Comparison of ENCODE assay signal across 8 mouse cellular contexts in the genomic region with DNA sequence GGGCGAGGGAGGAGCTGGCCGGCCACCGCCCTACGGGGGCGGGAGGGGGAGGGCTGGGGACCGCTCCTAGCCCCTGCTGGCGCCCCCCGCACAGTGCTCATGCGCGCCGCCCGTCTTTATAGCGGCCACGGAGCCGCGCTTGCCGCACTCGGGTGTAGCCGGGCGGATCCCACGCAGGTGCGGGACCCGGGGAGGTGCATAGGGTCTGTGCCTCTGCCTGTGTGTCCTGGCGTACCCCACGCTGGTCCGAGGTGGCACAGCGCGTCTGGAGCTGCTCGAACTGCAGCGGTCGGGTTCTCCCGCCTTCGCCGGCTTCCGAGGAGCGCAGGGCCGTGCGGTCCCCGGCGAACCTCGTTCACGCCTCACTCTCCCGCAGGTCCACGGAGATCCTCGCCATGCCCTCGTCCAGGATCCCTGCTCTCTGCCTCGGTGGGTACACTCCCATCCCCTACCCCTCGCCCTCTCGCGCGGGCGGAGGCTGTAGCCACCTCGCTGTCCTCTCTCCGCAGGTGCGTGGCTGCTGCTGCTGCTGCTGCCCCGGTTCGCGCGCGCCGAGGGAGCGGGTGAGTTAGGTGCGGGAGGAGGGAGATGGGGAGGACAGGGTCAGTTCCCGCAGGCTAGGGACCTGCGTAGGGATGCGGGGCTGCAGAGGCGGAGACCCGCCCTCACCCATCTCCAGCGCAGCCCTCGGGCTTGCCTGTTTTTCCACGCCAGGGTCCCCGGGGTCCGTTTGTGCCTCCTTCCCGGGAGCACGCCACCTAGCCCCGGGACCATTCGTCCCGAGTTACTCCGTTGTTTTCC. TPM values are rescaled to one million over a fixed set of nuclear protein-coding genes. Genes with fewer than 3 reads are reported as not detected.
DNase-seq lines count a peak whose midpoint lies in the region; ATAC-seq and TF ChIP-seq lines count a peak whose summit lies in the region.

Coch (plus strand) TSS at position 113 of the 801 bp plus-strand sequence.

- no peaks in the 10 kb centered on the region for H3K9me3 ChIP-seq in kidney, postnatal 0 days (replicated peaks; ENCODE audit: low read length)
- no peaks in the 10 kb centered on the region for H3K9me3 ChIP-seq in midbrain, embryonic 10.5 days (replicated peaks)
- H3K9me3 ChIP-seq in stomach, embryonic 15.5 days, result no peaks in the 10 kb centered on the region

- ATAC-seq in kidney, postnatal 0 days (replicated peaks; ENCODE audit: low FRiP score, low read depth), result peak; percentile 75
- ATAC-seq in stomach, embryonic 15.5 days (ENCODE audit: insufficient read depth, low FRiP score, low read depth), result peak; percentile 39; the same call in 1 of the 2 replicates

- no peak for TF ChIP-seq POLR2A in cerebellum, adult 2 months (IDR thresholded peaks at IDR 0.05; ENCODE audit: borderline replicate concordance, insufficient read depth, low read length)

- intact Hi-C loops in gastrocnemius, postnatal 14 days (cut with DNase I; ENCODE audit: low total_unique reads), result no loop called here

- peak within 1 kb of the TSS; percentile 95 for H3K4me2 ChIP-seq in kidney, postnatal 0 days (ENCODE audit: low read length)
- peak within 1 kb of the TSS; percentile 99 for H3K4me2 ChIP-seq in stomach, embryonic 15.5 days

- under 1% methylated on average over 79 of the region's 79 CpGs for WGBS in cerebellum, adult 2 months
- under 1% methylated on average over 71 of the region's 79 CpGs for WGBS in kidney, postnatal 0 days
- WGBS in midbrain, embryonic 10.5 days, result under 1% methylated on average over 77 of the region's 79 CpGs
- WGBS in stomach, embryonic 15.5 days, result under 1% methylated on average over 75 of the region's 79 CpGs

- H3K27me3 ChIP-seq in cerebellum, adult 2 months (ENCODE audit: control insufficient read depth, insufficient read depth, low read length), result no peaks in the 10 kb centered on the region; the same call in 1 of the 2 replicates
- peaks cover 18% of the 10 kb centered on the region for H3K27me3 ChIP-seq in kidney, postnatal 0 days (ENCODE audit: insufficient read depth, low read length)
- H3K27me3 ChIP-seq in midbrain, embryonic 10.5 days (ENCODE audit: low read depth, poor library complexity, severe bottlenecking), result peaks cover 57% of the 10 kb centered on the region
- H3K27me3 ChIP-seq in stomach, embryonic 15.5 days (replicated peaks), result peaks cover 38% of the 10 kb centered on the region

- DNase-seq in cerebellum, adult 2 months, result peak in 1 of 2 experiments; percentile 19
- DNase-seq in cerebellum, adult 9-11 months, result no peak
- peak; percentile 35 for DNase-seq in thymus, postnatal 4 days
- no peak for DNase-seq in thymus, postnatal 25 days
- peak; percentile 9 for DNase-seq in gastrocnemius, postnatal 14 days
- peak; percentile 19 for DNase-seq in kidney, postnatal 0 days (ENCODE audit: low spot score)
- peak; percentile 66 for DNase-seq in midbrain, embryonic 10.5 days (ENCODE audit: low spot score)

- no peaks in the 10 kb centered on the region for H3K4me1 ChIP-seq in cerebellum, adult 2 months (ENCODE audit: control insufficient read depth, insufficient read depth, low read length)
- H3K4me1 ChIP-seq in kidney, postnatal 0 days (replicated peaks; ENCODE audit: insufficient read depth, low read length), result peaks cover 8% of the 10 kb centered on the region; the same call in 1 of the 2 replicates
- peaks cover 17% of the 10 kb centered on the region for H3K4me1 ChIP-seq in midbrain, embryonic 10.5 days
- H3K4me1 ChIP-seq in stomach, embryonic 15.5 days, result peaks cover 13% of the 10 kb centered on the region

- TF ChIP-seq CTCF in cerebellum, adult 2 months (IDR thresholded peaks at IDR 0.05; ENCODE audit: borderline replicate concordance, insufficient read depth, low read depth, low read length), result no peak
- no peak for TF ChIP-seq CTCF in kidney, postnatal 0 days (IDR thresholded peaks at IDR 0.05; ENCODE audit: low read depth)

- peak within 1 kb of the TSS; percentile 43 for H3K4me3 ChIP-seq in cerebellum, adult 2 months (replicated peaks; ENCODE audit: insufficient read depth, low read depth, low read length)
- H3K4me3 ChIP-seq in kidney, postnatal 0 days (replicated peaks; ENCODE audit: low read depth, low read length), result peak within 1 kb of the TSS; percentile 57
- H3K4me3 ChIP-seq in midbrain, embryonic 10.5 days, result peak within 1 kb of the TSS; percentile 85
- peak within 1 kb of the TSS; percentile 57 for H3K4me3 ChIP-seq in stomach, embryonic 15.5 days (replicated peaks)

- H3K36me3 ChIP-seq in kidney, postnatal 0 days (ENCODE audit: insufficient read depth, low read length), result no peaks in the 10 kb centered on the region
- H3K36me3 ChIP-seq in midbrain, embryonic 10.5 days, result no peaks in the 10 kb centered on the region
- H3K36me3 ChIP-seq in stomach, embryonic 15.5 days, result no peaks in the 10 kb centered on the region

- no peak within 1 kb of the TSS for H3K27ac ChIP-seq in cerebellum, adult 2 months (ENCODE audit: insufficient read depth, low read length)
- H3K27ac ChIP-seq in kidney, postnatal 0 days, result no peak within 1 kb of the TSS
- peak within 1 kb of the TSS; percentile 76 for H3K27ac ChIP-seq in midbrain, embryonic 10.5 days (replicated peaks)
- no peak within 1 kb of the TSS for H3K27ac ChIP-seq in stomach, embryonic 15.5 days

- 0 out of 2 replicates have a peak within 1 kb of the TSS, but pooled peaks have one; percentile 35 for H3K9ac ChIP-seq in kidney, postnatal 0 days (ENCODE audit: low read depth, low read length)
- H3K9ac ChIP-seq in stomach, embryonic 15.5 days, result peak within 1 kb of the TSS; percentile 22

RNA-seq across cellular contexts. Expression of gene Coch, which starts in this region (rescaled TPM):
- 8.2 and 8.7 TPM in 2 replicates for polyA plus RNA-seq in cerebellum, adult 2 months (2012; rRNA removed)
- under 1 TPM; 0.08 to 0.16 TPM for total RNA-seq in gastrocnemius, postnatal 14 days (2021)
- polyA plus RNA-seq in kidney, postnatal 0 days (2015; fragmentation: Nextera tagmentation; extraction: Ambion mirVana), result 1.6 and 1.9 TPM in 2 replicates
- 2.7 and 4.4 TPM in 2 replicates for polyA plus RNA-seq in midbrain, embryonic 10.5 days (2016; fragmentation: Nextera tagmentation; extraction: Ambion mirVana)
- 2.4 and 3.3 TPM in 2 replicates for polyA plus RNA-seq in stomach, embryonic 15.5 days (2015; fragmentation: Nextera tagmentation; extraction: Ambion mirVana)

Comparison
In these comparisons a context has a peak if more than half of its experiments do, and no peak if none do; other contexts are left out.
1. DNase-seq: peak in thymus, postnatal 4 days (single experiment), kidney, postnatal 0 days (single experiment) and midbrain, embryonic 10.5 days (single experiment); none in cerebellum, adult 9-11 months (single experiment) and thymus, postnatal 25 days (single experiment).
2. Peak in DNase-seq in gastrocnemius, postnatal 14 days; RNA of the gene not detected or under 1 TPM.
3. Peak in every context shown above with its lines, with median percentiles within 50 percentile points of each other: H3K4me3 ChIP-seq.